Mouse (Mus musculus): Measurements from ENCODE around the gene Hist1h2bg.

DNA sequence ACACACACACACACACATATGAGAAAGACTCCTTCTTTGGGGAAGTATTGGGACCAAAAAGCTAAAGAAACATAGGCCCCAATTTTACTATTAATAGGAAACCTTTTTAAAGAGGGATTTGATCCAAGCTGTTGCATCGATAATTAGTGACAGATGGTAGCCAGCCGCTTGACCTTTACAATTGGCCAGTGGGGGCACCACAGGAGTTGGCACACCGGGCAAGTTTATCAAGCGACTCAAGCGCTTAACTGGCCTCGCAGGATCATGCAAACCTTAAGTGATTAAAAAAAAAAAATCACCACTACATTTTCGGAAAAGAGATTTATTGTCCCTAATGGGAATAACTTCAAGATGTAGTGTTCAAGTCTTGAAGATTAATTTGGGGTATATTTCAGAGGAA, 21.4 kb downstream of the Hist1h2bg start:
- TF ChIP-seq POLR2A (IDR thresholded peaks at IDR 0.05; ENCODE audit: borderline replicate concordance, control insufficient read depth, low read depth, low read length): no peak
- no peak for TF ChIP-seq CTCF (IDR thresholded peaks at IDR 0.05; ENCODE audit: control insufficient read depth, insufficient read depth, low read length)
